Mouse (Mus musculus): ENCODE results near the gene Timeless. TPM values are rescaled to one million over a fixed set of nuclear protein-coding genes. Genes with fewer than 3 reads are reported as not detected.
A peak's percentile ranks its signal among the peaks of the same experiment; 100 is the strongest.

Gene Timeless
- total and polyA plus RNA-seq, 2 experiments, result 0.75 to 1.6 TPM

DNA sequence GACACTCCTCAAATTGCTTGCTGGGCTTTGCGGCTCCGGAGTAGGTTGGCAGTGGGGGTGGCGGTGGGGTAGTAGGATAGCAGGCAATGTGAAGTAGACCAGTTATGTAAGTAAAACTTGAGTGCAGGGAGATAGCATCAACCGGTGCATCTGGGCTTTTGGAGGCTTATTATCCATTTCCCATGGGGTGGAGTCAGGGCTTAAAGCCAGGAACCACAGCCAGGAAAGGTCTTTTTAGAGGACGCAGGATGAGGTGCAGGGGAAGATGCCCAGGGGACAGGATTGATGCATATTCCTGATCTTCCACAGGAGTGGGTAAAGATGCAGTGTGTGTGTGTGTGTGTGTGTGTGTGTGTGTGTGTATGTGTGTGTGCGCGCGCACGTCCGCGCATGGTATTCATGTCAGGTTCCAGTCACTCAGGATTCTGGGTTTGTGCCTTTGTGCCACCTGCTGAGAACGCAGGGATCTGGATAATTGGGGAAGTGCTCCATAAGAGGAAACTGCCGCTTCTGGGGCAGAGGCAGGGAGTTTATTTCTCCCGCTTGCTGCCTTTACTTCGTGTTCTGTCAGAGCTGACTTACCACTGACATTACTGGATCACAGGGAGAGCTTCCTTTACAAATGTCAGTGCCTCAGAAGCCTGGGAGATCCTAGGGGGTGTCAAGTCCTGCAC, 6.1 kb downstream of the Timeless start:
- Histone ChIP-seq H3K9ac (ENCODE audit: low read depth, low read length) (no peak overlapping the region), H3K79me2 (ENCODE audit: control insufficient read depth, insufficient read depth, low read length) (no peaks in the 10 kb centered on the region), H3K27ac (replicated peaks; ENCODE audit: insufficient read depth, low read depth, low read length) (no peak overlapping the region), H3K4me3 (ENCODE audit: insufficient read depth, low read depth, low read length) (no peak overlapping the region), H3K27me3 (ENCODE audit: control insufficient read depth, insufficient read depth, low read length) (no peaks in the 10 kb centered on the region), H3K4me1 (ENCODE audit: control insufficient read depth, insufficient read depth, low read length) (no peaks in the 10 kb centered on the region), H3K36me3 (ENCODE audit: control insufficient read depth, insufficient read depth, low read length) (no peaks in the 10 kb centered on the region)
- no peak for DNase-seq (ENCODE audit: extremely low read depth, low read depth, low spot score)
- 79% methylated on average over 15 of the region's 15 CpGs for WGBS
- TF ChIP-seq CTCF (IDR thresholded peaks at IDR 0.05; ENCODE audit: low read depth, low read length), result no peak
- TF ChIP-seq POLR2A (IDR thresholded peaks at IDR 0.05; ENCODE audit: extremely low read depth, insufficient read depth, low read length), result no peak

DNA sequence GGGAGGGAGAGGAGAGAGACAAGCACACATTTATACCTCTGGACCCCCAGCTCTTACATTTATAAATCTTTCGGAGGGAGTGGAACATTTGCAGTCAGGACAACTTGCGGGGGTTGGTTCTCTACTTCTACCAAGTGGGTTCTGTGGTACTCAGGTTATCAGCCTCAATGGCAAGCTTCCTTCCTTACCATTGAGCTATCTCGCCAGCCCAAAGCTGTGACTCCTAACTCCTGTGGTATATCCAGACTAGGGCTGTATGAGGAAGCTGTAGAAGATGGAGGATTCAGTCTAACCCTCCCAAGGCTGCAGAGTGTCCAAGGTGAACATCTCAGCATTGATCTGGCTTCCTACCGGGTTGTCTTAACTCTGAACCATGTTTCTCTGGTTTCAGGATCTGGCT, 7.3 kb downstream of the Timeless start:
- WGBS, result 94% methylated on average over 4 of the region's 4 CpGs
- Histone ChIP-seq H3K36me3 (ENCODE audit: control insufficient read depth, insufficient read depth, low read length) (no peaks in the 10 kb centered on the region), H3K27me3 (ENCODE audit: control insufficient read depth, insufficient read depth, low read length) (no peaks in the 10 kb centered on the region)

DNA sequence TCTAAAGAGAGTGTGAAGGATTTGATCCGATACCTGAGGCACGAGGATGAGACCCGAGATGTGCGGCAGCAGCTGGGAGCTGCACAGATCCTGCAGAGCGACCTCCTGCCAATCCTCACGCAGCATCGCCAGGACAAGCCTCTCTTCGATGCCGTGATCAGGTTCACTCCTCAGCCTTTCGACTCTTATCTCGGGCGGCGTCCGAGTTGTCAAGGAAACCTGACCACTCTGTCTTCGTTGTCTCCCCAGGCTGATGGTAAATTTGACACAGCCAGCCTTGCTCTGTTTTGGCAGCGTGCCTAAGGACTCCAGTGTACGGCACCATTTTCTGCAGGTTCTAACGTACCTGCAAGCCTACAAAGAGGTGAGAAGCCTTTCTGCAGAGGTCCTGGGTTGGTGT, 8.3 kb downstream of the Timeless start:
- Histone ChIP-seq H3K4me1 (ENCODE audit: control insufficient read depth, insufficient read depth, low read length) (no peaks in the 10 kb centered on the region), H3K9ac (ENCODE audit: low read depth, low read length) (no peak overlapping the region)

More for the DNA sequence above, 7.3 kb downstream of the Timeless start:
- no peak for DNase-seq (ENCODE audit: extremely low read depth, low read depth, low spot score)
- H3K79me2 ChIP-seq (ENCODE audit: control insufficient read depth, insufficient read depth, low read length), result no peaks in the 10 kb centered on the region
- TF ChIP-seq POLR2A (IDR thresholded peaks at IDR 0.05; ENCODE audit: extremely low read depth, insufficient read depth, low read length) (no peak), CTCF (IDR thresholded peaks at IDR 0.05; ENCODE audit: low read depth, low read length) (no peak)
- no peaks in the 10 kb centered on the region for H3K4me1 ChIP-seq (ENCODE audit: control insufficient read depth, insufficient read depth, low read length)
- H3K27ac ChIP-seq (replicated peaks; ENCODE audit: insufficient read depth, low read depth, low read length), result no peak overlapping the region
- H3K4me3 ChIP-seq (ENCODE audit: insufficient read depth, low read depth, low read length), result no peak overlapping the region
- H3K9ac ChIP-seq (ENCODE audit: low read depth, low read length), result no peak overlapping the region

DNA sequence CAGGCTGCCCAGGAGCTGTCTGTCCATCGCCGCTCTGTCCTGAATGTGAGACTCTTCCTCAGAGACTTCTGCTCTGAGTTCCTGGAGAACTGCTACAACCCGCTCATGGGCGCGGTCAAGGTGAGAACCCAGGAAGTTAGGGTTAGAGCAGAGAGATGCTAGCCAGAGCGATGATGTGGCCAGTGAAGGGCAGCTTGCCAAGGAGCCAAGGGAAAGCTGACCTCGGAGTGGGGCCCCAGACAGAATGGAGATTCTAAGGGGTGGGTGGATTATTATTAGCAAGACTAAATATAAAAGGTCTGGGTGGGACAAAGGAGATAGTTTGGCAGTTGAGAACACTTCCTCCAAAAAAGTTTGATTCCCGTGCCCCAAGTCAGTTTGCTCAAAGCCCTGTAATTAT, 11.4 kb downstream of the Timeless start:
- TF ChIP-seq POLR2A (IDR thresholded peaks at IDR 0.05; ENCODE audit: extremely low read depth, insufficient read depth, low read length), result no peak
- TF ChIP-seq CTCF (IDR thresholded peaks at IDR 0.05; ENCODE audit: low read depth, low read length), result no peak
- H3K4me1 ChIP-seq (ENCODE audit: control insufficient read depth, insufficient read depth, low read length), result no peaks in the 10 kb centered on the region
- DNase-seq (ENCODE audit: extremely low read depth, low read depth, low spot score), result no peak
- no peak overlapping the region for H3K4me3 ChIP-seq (ENCODE audit: insufficient read depth, low read depth, low read length)
- H3K36me3 ChIP-seq (ENCODE audit: control insufficient read depth, insufficient read depth, low read length), result no peaks in the 10 kb centered on the region
- H3K27me3 ChIP-seq (ENCODE audit: control insufficient read depth, insufficient read depth, low read length), result no peaks in the 10 kb centered on the region
- no peak overlapping the region for H3K9ac ChIP-seq (ENCODE audit: low read depth, low read length)
- H3K27ac ChIP-seq (replicated peaks; ENCODE audit: insufficient read depth, low read depth, low read length), result no peak overlapping the region
- 86% methylated on average over 8 of the region's 8 CpGs for WGBS
- no peaks in the 10 kb centered on the region for H3K79me2 ChIP-seq (ENCODE audit: control insufficient read depth, insufficient read depth, low read length)

More for the DNA sequence above, 8.3 kb downstream of the Timeless start:
- TF ChIP-seq POLR2A (IDR thresholded peaks at IDR 0.05; ENCODE audit: extremely low read depth, insufficient read depth, low read length) (no peak), CTCF (IDR thresholded peaks at IDR 0.05; ENCODE audit: low read depth, low read length) (no peak)
- Histone ChIP-seq H3K27me3 (ENCODE audit: control insufficient read depth, insufficient read depth, low read length) (no peaks in the 10 kb centered on the region), H3K4me3 (ENCODE audit: insufficient read depth, low read depth, low read length) (no peak overlapping the region), H3K36me3 (ENCODE audit: control insufficient read depth, insufficient read depth, low read length) (no peaks in the 10 kb centered on the region), H3K27ac (replicated peaks; ENCODE audit: insufficient read depth, low read depth, low read length) (no peak overlapping the region), H3K79me2 (ENCODE audit: control insufficient read depth, insufficient read depth, low read length) (no peaks in the 10 kb centered on the region)
- 95% methylated on average over 18 of the region's 18 CpGs for WGBS
- DNase-seq (ENCODE audit: extremely low read depth, low read depth, low spot score), result no peak

DNA sequence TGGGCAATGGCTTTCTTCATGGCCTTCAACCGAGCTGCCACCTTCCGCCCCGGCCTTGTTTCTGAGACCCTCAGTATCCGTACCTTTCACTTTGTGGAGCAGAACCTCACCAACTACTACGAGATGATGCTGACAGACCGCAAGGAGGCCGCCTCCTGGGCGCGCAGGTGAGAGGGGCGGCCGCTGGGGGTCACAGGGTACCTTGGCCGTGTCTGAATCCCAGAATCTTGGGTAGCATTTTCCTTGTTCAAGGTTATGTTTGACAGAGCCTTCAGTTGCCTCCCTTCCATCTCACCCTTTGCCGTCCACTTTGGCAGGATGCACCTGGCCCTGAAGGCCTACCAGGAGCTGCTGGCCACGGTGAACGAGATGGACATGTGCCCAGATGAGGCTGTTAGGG, 12.3 kb downstream of the Timeless start:
- no peaks in the 10 kb centered on the region for H3K4me1 ChIP-seq (ENCODE audit: control insufficient read depth, insufficient read depth, low read length)
- H3K36me3 ChIP-seq (ENCODE audit: control insufficient read depth, insufficient read depth, low read length), result no peaks in the 10 kb centered on the region
- no peak overlapping the region for H3K4me3 ChIP-seq (ENCODE audit: insufficient read depth, low read depth, low read length)
- WGBS, result 95% methylated on average over 15 of the region's 15 CpGs
- DNase-seq (ENCODE audit: extremely low read depth, low read depth, low spot score), result no peak
- H3K79me2 ChIP-seq (ENCODE audit: control insufficient read depth, insufficient read depth, low read length), result no peaks in the 10 kb centered on the region
- H3K9ac ChIP-seq (ENCODE audit: low read depth, low read length), result no peak overlapping the region
- no peak for TF ChIP-seq CTCF (IDR thresholded peaks at IDR 0.05; ENCODE audit: low read depth, low read length)
- H3K27me3 ChIP-seq (ENCODE audit: control insufficient read depth, insufficient read depth, low read length), result no peaks in the 10 kb centered on the region
- H3K27ac ChIP-seq (replicated peaks; ENCODE audit: insufficient read depth, low read depth, low read length), result no peak overlapping the region

DNA sequence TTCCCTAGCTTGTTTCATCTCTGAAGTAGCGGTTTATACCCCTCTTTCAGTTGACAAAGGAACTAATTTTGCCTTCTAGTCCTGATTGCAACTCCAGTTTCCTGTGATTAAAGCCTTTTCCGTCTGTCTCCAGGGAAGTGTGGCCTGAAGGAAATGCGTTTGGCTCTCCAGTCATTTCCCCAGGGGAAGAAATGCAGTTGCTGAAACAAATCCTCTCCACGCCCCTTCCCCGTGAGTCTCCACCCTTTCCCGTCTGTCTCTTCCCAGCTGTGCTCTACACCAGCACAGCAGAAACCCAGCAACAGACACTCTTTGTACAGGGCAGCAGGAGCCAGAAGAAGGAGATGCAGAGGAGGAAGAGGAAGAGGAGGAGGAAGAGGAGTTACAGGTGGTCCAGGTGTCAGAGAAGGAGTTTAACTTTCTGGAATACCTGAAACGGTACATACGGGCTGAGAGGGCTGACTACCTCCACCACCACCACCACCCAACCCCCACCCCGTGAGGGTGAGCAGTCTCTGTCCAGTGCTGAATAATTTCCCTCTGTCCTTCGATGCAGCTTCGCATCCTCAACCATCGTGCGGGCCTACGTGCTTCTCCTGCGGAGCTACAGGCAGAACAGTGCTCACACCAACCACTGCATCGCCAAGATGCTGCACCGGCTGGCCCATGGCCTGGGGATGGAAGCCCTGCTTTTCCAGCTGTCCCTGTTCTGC, 15.3 kb downstream of the Timeless start:
- H3K9ac ChIP-seq (ENCODE audit: low read depth, low read length), result peak overlapping the region; percentile 26
- no peaks in the 10 kb centered on the region for H3K36me3 ChIP-seq (ENCODE audit: control insufficient read depth, insufficient read depth, low read length)

More for the DNA sequence above, 15.3 kb downstream of the Timeless start:
- Histone ChIP-seq H3K79me2 (ENCODE audit: control insufficient read depth, insufficient read depth, low read length) (peaks cover 6% of the 10 kb centered on the region; the same call in 1 of the 2 replicates), H3K4me3 (ENCODE audit: insufficient read depth, low read depth, low read length) (peak overlapping the region; percentile 65), H3K4me1 (ENCODE audit: control insufficient read depth, insufficient read depth, low read length) (no peaks in the 10 kb centered on the region), H3K27me3 (ENCODE audit: control insufficient read depth, insufficient read depth, low read length) (no peaks in the 10 kb centered on the region), H3K27ac (replicated peaks; ENCODE audit: insufficient read depth, low read depth, low read length) (peak overlapping the region; percentile 75)
- TF ChIP-seq CTCF (IDR thresholded peaks at IDR 0.05; ENCODE audit: low read depth, low read length) (no peak), POLR2A (IDR thresholded peaks at IDR 0.05; ENCODE audit: extremely low read depth, insufficient read depth, low read length) (no peak)
- 85% methylated on average over 17 of the region's 17 CpGs for WGBS
- DNase-seq (ENCODE audit: extremely low read depth, low read depth, low spot score), result peak; percentile 17

All from liver, adult 2 months (tissue).